Mouse (Mus musculus) hindbrain, embryonic 12.5 days (tissue): ENCODE measurements around the gene Khdrbs2. TPM values are rescaled to one million over a fixed set of nuclear protein-coding genes. Genes with fewer than 3 reads are reported as not detected.

ENCODE experiments used
- ATAC-seq: fragments of 200-750 bp; cut with Nextera tagmentation; 2 replicates; pipeline ENCODE4 v1.8.0; 2017; ENCODE audit warnings: moderate TSS enrichment; ENCODE audit not compliant: low FRiP score
- H3K27ac ChIP-seq: fragments of 300-500 bp; sonication (generic); 2 replicates; pipeline ENCODE4 v1.5.1; 2016; ENCODE audit warnings: mild to moderate bottlenecking
- H3K27me3 ChIP-seq: fragments of 300-500 bp; sonication (generic); 2 replicates; pipeline ENCODE4 v1.6.1; 2016; ENCODE audit warnings: mild to moderate bottlenecking
- H3K36me3 ChIP-seq: fragments of 300-500 bp; sonication (generic); 2 replicates; pipeline ENCODE4 v1.6.1; 2016; ENCODE audit warnings: mild to moderate bottlenecking
- H3K4me1 ChIP-seq: fragments of 300-500 bp; sonication (generic); 2 replicates; pipeline ENCODE4 v1.6.1; 2016
- H3K4me2 ChIP-seq: fragments of 300-500 bp; sonication (generic); replicated peaks from 2 replicates; pipeline ENCODE4 v1.6.1; 2016; ENCODE audit warnings: mild to moderate bottlenecking
- H3K4me3 ChIP-seq: fragments of 300-500 bp; sonication (generic); 2 replicates; pipeline ENCODE4 v1.5.1; 2016; ENCODE audit warnings: mild to moderate bottlenecking
- H3K9ac ChIP-seq: fragments of 300-500 bp; sonication (generic); 2 replicates; pipeline ENCODE4 v1.6.1; 2016; ENCODE audit warnings: mild to moderate bottlenecking, moderate library complexity
- H3K9me3 ChIP-seq: fragments of 300-500 bp; sonication (generic); replicated peaks from 2 replicates; pipeline ENCODE4 v1.6.1; 2016; ENCODE audit warnings: mild to moderate bottlenecking
- WGBS: fragments of 180-500 bp; shearing (Covaris S2); methylation state at CpG from one replicate; pipeline ENCODE4 v1.1.7; 2016; 5-methylcytosine and 5-hydroxymethylcytosine counted together
- polyA plus RNA-seq: library from polyadenylated mRNA; unstranded; fragments of >200 nt; fragmentation: Nextera tagmentation; extraction: Ambion mirVana; gene quantifications from 2 replicates; pipeline ENCODE4 v1.2.1, GENCODE M21; 2016

Khdrbs2 gene
- polyA plus RNA-seq, 1 experiment from 2014 or later = 25.5 TPM

DNA sequence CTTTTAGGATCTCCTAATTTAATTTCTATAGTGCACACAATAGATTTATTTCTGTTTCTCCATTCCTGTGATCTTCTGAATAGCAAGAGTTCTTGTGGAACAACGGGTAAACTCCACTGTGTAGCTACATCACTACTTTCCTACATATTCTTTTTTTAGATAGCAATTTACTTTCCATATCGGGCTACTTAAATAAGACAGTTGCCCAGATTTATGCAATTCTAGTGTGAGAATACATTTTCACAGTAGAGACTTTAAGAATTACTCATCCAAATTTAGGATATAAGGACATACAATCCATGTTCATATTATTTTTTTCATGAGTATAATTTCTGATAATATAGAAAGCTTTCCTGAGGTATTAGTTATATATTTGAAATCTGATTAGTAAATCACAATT, 175.0 kb downstream of the Khdrbs2 start:
- ATAC-seq = no peak
- WGBS = 75% methylated on average over 2 of the region's 2 CpGs

DNA sequence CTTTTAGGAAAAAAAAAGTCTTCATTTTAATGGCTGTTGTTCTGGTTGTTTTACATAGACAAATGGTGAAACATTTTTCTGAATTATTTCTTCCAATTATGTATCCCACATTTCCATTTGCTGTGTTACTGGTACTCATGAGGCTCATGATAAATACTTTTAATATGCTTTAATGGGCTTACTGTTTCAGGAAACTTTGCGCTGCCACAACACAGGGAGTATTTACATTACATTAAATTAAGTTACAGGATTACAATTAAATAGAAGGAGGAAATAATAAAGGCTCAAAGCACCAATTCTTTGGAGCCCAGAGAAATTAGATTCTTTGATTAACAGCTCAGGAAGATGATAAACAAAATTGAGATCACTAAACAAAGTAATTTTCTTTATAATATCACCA, 179.6 kb downstream of the Khdrbs2 start:
- Histone ChIP-seq H3K4me2 (no peak overlapping the region), H3K4me1 (no peaks in the 10 kb centered on the region), H3K36me3 (no peaks in the 10 kb centered on the region), H3K9me3 (no peaks in the 10 kb centered on the region), H3K27me3 (no peaks in the 10 kb centered on the region), H3K27ac (no peak overlapping the region), H3K9ac (no peak overlapping the region), H3K4me3 (no peak overlapping the region)
- ATAC-seq = no peak
- 83% methylated on average over 1 of the region's 1 CpGs for WGBS

More for the DNA sequence above, 175.0 kb downstream of the Khdrbs2 start:
- Histone ChIP-seq H3K9ac (no peak overlapping the region), H3K36me3 (no peaks in the 10 kb centered on the region), H3K4me2 (no peak overlapping the region), H3K27ac (no peak overlapping the region), H3K4me3 (no peak overlapping the region), H3K4me1 (no peaks in the 10 kb centered on the region), H3K9me3 (no peaks in the 10 kb centered on the region), H3K27me3 (no peaks in the 10 kb centered on the region)

DNA sequence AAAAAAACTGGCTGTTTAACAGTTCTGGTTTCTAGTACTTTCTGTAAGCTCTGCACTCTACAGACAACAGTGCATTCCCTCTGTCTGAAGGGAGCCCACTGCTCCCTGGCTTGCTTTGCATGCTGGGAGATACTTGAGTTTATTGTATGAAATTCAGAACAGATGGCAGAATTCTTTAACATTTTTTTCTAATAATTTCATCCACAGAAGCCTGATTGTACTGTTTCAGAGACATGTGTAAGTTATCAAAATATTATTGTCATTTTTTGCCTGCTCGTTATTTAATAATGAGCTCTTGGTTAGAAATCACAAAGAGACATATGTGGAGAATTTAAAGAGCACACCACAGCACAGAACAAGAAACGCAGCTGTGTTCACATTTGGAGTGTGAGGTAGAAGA, 191.0 kb downstream of the Khdrbs2 start:
- Histone ChIP-seq H3K9ac (no peak overlapping the region), H3K36me3 (no peaks in the 10 kb centered on the region), H3K27me3 (no peaks in the 10 kb centered on the region), H3K9me3 (no peaks in the 10 kb centered on the region), H3K4me3 (no peak overlapping the region), H3K4me1 (no peaks in the 10 kb centered on the region), H3K4me2 (no peak overlapping the region), H3K27ac (no peak overlapping the region)
- 72% methylated on average over 2 of the region's 2 CpGs for WGBS
- no peak for ATAC-seq

DNA sequence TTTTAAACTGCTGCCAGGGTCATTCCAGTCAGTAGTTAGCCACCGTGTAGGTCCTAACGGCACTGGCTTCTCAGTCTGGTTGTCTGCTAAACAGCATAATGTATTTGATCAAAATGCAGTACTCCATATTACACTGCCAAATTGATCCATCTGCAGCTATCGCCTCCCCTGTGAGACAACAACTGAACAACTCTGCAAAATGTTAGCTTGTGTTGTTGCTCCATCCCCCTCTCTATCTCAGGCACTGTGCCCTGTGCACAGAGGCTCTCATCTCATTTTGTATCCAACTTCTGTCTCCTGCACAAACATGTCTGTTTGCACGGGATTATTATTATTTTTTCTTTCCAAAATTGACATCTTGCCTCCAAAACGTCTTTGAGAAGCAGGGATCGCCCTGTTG, 225.0 kb downstream of the Khdrbs2 start:
- WGBS = 75% methylated on average over 6 of the region's 6 CpGs
- no peak for ATAC-seq
- Histone ChIP-seq H3K4me3 (no peak overlapping the region), H3K27me3 (no peaks in the 10 kb centered on the region), H3K9me3 (no peaks in the 10 kb centered on the region), H3K27ac (no peak overlapping the region), H3K4me1 (no peaks in the 10 kb centered on the region), H3K36me3 (no peaks in the 10 kb centered on the region), H3K4me2 (no peak overlapping the region), H3K9ac (no peak overlapping the region)

DNA sequence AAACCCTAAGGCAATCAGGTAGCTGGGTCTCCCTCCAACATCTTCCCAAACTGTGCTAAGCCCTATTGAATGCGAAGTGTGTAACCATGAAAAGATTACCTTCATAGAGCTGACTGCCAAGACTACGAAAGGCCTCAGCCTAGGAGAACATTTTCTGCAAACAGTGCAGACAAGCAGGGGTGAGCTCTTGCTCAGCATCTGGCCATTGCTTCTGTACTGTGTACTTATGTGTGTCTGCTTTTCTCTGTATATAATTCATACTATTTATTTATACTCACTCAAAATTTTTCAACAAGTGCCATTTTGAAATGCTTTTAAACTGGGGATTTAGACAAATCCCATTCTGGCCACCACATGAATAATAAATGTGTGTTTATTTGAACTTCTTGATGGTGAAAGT, 235.1 kb downstream of the Khdrbs2 start:
- H3K9me3 ChIP-seq = no peaks in the 10 kb centered on the region; the same call in 1 of the 2 replicates
- H3K4me3 ChIP-seq = no peak overlapping the region
- 95% methylated on average over 2 of the region's 2 CpGs for WGBS
- no peaks in the 10 kb centered on the region for H3K27me3 ChIP-seq
- no peak for ATAC-seq
- no peaks in the 10 kb centered on the region for H3K36me3 ChIP-seq
- no peak overlapping the region for H3K27ac ChIP-seq
- H3K4me2 ChIP-seq = no peak overlapping the region
- no peaks in the 10 kb centered on the region for H3K4me1 ChIP-seq
- no peak overlapping the region for H3K9ac ChIP-seq

DNA sequence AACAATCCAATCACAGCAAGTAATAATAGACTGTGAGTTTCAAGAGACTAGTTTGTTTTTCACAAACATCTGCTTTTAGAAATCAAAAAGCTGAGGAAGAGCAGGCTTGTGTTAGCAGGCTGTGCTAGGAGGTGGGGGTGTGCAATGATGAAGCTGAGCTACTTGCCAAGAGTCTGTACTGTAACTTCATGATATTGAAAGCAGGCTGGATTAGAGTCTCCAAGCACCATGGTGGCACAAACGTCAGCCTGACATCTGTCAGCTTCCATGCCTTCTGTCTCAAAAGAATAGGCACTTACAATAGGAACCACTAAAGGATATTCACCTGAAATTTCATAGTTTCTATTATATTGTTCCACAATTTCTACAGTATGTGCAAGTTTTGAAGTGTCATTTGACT, 255.9 kb downstream of the Khdrbs2 start:
- Histone ChIP-seq H3K4me3 (no peak overlapping the region), H3K4me1 (no peaks in the 10 kb centered on the region)
- 68% methylated on average over 1 of the region's 1 CpGs for WGBS

DNA sequence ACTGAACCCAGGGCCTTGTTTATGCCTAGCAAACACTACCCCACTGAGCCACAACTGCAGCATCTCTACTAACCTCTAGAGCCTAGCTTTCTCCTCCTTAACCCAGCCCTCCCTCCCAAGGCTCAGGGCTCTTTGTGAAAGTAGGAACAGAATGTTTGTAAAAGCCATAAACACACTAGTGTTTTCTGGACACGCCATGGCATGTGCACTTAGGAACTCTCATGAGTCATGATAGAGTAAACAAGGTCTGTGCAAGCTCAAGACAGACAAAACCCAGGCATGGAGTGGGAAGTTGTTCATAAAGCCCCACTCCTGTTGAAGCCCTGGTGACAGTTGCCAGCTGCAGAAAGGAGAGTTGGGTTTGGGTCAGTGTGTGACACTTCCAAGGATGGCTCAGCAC, 257.0 kb downstream of the Khdrbs2 start:
- 55% methylated on average over 1 of the region's 1 CpGs for WGBS
- no peak overlapping the region for H3K4me3 ChIP-seq
- no peaks in the 10 kb centered on the region for H3K4me1 ChIP-seq
- no peak for ATAC-seq
- no peak overlapping the region for H3K27ac ChIP-seq
- H3K9ac ChIP-seq = no peak overlapping the region
- no peak overlapping the region for H3K4me2 ChIP-seq
- no peaks in the 10 kb centered on the region for H3K9me3 ChIP-seq
- no peaks in the 10 kb centered on the region for H3K27me3 ChIP-seq
- H3K36me3 ChIP-seq = no peaks in the 10 kb centered on the region

More for the DNA sequence above, 255.9 kb downstream of the Khdrbs2 start:
- Histone ChIP-seq H3K4me2 (no peak overlapping the region), H3K27ac (no peak overlapping the region), H3K9ac (no peak overlapping the region), H3K9me3 (no peaks in the 10 kb centered on the region), H3K27me3 (no peaks in the 10 kb centered on the region), H3K36me3 (no peaks in the 10 kb centered on the region)
- ATAC-seq = no peak

DNA sequence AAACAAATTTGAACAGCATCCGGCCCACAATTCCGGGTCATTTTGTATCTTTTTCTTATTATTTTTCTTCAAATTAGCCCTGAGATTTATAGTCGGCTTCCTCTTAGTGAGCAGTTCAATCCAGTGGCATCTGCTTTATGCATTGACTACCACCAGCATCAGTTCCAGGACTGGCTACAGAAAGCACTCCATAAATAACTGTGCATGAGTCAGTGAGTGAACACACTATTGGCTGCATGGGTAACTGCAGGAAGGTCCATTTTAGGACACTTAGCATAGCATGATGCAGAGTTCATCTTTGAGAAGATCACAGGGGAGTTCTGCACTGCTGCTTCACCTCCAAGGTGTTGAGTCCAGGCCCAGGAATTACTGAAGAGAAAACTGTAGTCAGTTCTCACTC, 258.0 kb downstream of the Khdrbs2 start:
- H3K9ac ChIP-seq = no peak overlapping the region
- H3K9me3 ChIP-seq = no peaks in the 10 kb centered on the region
- no peaks in the 10 kb centered on the region for H3K4me1 ChIP-seq
- H3K36me3 ChIP-seq = no peaks in the 10 kb centered on the region
- 91% methylated on average over 3 of the region's 3 CpGs for WGBS
- no peak for ATAC-seq
- H3K4me2 ChIP-seq = no peak overlapping the region
- no peak overlapping the region for H3K27ac ChIP-seq
- H3K27me3 ChIP-seq = no peaks in the 10 kb centered on the region
- no peak overlapping the region for H3K4me3 ChIP-seq

DNA sequence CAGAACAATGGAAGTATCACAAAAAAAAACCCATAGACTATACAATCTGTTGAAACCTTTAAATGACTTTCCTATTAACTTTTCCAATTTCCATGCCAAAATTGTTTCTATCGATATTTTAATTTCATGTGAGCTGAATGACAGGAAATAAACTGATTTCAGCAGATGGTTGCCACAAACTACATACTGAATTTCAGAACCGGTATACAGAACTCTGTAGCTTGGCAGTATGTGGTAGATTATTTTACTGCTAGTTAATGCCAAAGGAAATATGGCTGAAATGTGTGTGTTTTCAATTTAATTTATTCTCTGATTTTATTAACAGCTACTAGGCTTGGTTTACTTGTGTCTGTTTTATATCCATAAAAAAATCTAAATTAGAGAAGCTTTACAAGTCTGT, 260.6 kb downstream of the Khdrbs2 start:
- no peak for ATAC-seq
- 92% methylated on average over 2 of the region's 2 CpGs for WGBS
- Histone ChIP-seq H3K9ac (no peak overlapping the region), H3K36me3 (no peaks in the 10 kb centered on the region), H3K4me3 (no peak overlapping the region), H3K27ac (no peak overlapping the region), H3K4me2 (no peak overlapping the region), H3K9me3 (no peaks in the 10 kb centered on the region), H3K4me1 (no peaks in the 10 kb centered on the region), H3K27me3 (no peaks in the 10 kb centered on the region)

DNA sequence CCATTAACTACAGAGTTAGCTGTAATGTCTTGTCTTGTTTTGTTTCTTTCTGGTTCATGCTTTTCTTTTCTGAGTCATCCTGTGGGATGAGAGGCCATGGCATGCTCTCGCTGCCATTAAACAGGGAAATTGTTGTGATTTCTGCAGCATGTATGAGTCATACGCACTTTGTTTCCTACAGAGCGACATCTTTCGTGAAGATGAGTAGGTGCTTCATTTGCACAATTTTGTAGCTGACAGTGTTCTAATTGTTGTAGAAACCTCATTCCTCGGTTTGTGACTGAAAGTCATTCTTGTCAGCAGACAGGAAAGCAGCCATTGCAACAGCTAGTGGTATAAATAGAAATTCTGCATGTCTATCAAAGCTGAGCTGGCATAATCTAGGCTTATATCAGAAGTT, 271.4 kb downstream of the Khdrbs2 start:
- no peaks in the 10 kb centered on the region for H3K27me3 ChIP-seq
- no peaks in the 10 kb centered on the region for H3K36me3 ChIP-seq
- 87% methylated on average over 5 of the region's 5 CpGs for WGBS
- no peak for ATAC-seq
- H3K9ac ChIP-seq = no peak overlapping the region
- H3K9me3 ChIP-seq = no peaks in the 10 kb centered on the region
- H3K27ac ChIP-seq = no peak overlapping the region
- no peak overlapping the region for H3K4me2 ChIP-seq
- no peak overlapping the region for H3K4me3 ChIP-seq
- H3K4me1 ChIP-seq = no peaks in the 10 kb centered on the region

DNA sequence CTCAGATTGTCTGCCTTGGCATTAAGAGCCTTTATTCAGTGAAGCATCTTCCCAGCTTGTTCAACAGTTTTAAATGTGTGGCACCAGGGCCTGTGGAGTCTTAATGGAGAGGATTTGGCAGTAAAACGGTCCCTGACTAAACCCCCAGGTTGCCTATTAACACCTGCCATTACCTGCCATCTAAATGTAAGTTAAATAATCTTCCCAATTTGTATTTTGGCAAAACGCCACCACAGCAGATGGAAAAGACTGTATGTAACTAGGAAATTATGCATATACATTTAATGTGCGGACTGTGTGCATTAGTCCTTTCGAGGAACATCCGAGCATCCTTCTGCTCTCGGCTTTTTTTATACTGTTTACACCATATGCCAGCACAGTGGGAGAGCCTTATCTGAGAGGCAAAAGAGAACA, 290.6 kb downstream of the Khdrbs2 start:
- Histone ChIP-seq H3K27me3 (no peaks in the 10 kb centered on the region), H3K9ac (no peak overlapping the region), H3K4me1 (no peaks in the 10 kb centered on the region), H3K36me3 (no peaks in the 10 kb centered on the region), H3K27ac (no peak overlapping the region), H3K4me3 (no peak overlapping the region), H3K9me3 (no peaks in the 10 kb centered on the region), H3K4me2 (no peak overlapping the region)
- WGBS = 78% methylated on average over 6 of the region's 6 CpGs
- ATAC-seq = no peak

DNA sequence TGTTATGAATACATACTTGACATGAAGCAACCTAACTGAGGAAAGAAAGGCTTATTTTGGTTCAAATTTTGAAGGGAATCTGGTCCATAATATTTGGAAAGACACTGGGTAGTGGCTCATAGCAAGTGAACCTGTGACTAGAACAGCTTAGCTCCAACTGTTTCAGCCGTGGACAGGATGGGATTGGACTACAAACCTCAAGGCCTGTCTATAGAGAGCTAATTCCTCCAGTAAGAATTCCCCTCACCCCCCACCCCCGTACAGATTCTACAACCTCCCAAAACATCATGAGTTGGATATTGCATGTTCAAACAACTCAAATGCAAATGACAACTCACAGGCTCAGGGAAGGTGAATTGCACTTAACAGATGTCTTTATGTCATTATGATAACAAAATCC, 298.5 kb downstream of the Khdrbs2 start:
- Histone ChIP-seq H3K9me3 (no peaks in the 10 kb centered on the region), H3K27ac (no peak overlapping the region), H3K36me3 (no peaks in the 10 kb centered on the region), H3K4me1 (no peaks in the 10 kb centered on the region), H3K4me2 (no peak overlapping the region), H3K9ac (no peak overlapping the region), H3K27me3 (no peaks in the 10 kb centered on the region), H3K4me3 (no peak overlapping the region)
- ATAC-seq = no peak
- 88% methylated on average over 2 of the region's 2 CpGs for WGBS

DNA sequence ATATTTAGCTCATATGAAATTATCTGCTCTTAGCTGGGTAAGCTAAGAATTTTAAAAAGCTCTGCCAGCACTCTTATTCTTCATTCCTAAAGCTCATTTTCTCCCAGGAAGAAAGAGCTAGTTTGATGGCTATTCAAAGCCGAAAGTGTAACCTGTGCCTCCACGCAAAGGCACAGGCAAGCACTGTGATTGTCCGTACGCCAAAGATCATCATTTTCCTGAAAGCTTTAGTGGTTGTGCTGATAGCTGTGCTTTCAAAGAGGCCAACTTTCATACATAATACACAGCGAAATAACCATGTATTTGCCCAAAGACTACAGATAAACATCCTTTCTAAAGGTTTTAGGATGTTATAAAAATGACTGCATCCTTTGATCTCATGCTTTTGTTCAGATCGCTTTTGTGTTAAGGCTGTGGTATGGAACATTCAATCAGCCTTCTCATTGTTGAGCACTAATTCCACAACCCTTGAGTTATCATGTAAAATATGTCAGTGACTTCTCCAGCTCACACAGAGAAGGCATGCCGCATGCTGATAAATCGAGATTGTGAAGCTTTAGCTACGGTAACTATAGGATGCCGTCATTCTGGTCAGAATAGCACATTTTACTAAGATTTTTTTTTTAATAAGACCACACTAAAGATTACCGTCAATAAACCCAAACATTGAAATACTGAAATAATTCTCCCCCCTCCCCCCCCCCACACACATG, 299.1 kb downstream of the Khdrbs2 start:
- no peak overlapping the region for H3K4me2 ChIP-seq
- no peak for ATAC-seq
- no peaks in the 10 kb centered on the region for H3K36me3 ChIP-seq
- H3K4me1 ChIP-seq = no peaks in the 10 kb centered on the region
- no peak overlapping the region for H3K27ac ChIP-seq
- 76% methylated on average over 11 of the region's 11 CpGs for WGBS
- H3K9me3 ChIP-seq = no peaks in the 10 kb centered on the region
- H3K4me3 ChIP-seq = no peak overlapping the region
- no peak overlapping the region for H3K9ac ChIP-seq
- no peaks in the 10 kb centered on the region for H3K27me3 ChIP-seq
